ENCODE assay signal across 8 mouse cellular contexts in the genomic region with DNA sequence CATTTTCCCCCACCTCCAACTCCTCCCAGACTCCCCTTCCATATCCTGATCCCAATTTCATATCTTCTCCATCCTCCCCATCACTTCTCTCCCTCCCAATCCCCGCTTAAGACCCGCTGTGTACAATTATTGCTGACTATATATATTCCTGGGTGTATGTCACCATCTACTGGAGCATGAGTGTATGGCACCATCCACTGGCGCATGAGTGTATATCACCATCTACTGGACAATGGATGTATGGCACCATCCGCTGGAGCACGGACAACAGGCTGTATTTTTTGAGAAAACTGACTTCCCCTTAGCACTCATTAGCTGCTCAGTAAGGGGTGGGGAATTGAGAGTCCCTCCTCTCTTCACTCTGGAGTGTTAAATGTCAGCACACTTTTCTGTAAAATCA. TPM values are rescaled to one million over a fixed set of nuclear protein-coding genes. Genes with fewer than 3 reads are reported as not detected.
DNase-seq lines count a peak whose midpoint lies in the region; ATAC-seq and TF ChIP-seq lines count a peak whose summit lies in the region.

No protein-coding gene starts in this region.

- peak; percentile 50; the same call in 1 of the 2 replicates for ATAC-seq in embryonic facial prominence, embryonic 14.5 days (ENCODE audit: low read depth)
- peak; percentile 53; the same call in 1 of the 2 replicates for ATAC-seq in limb, embryonic 14.5 days (ENCODE audit: low FRiP score, low read depth)
- peak; percentile 72 for ATAC-seq in midbrain, postnatal 0 days (ENCODE audit: low FRiP score)

- H3K9me3 ChIP-seq in embryonic facial prominence, embryonic 14.5 days (ENCODE audit: control insufficient read depth, low read length), result no peaks in the 10 kb centered on the region
- no peaks in the 10 kb centered on the region for H3K9me3 ChIP-seq in limb, embryonic 14.5 days (ENCODE audit: control insufficient read depth, low read length)
- no peaks in the 10 kb centered on the region for H3K9me3 ChIP-seq in midbrain, postnatal 0 days (ENCODE audit: low read length)

- H3K27me3 ChIP-seq in embryonic facial prominence, embryonic 14.5 days (replicated peaks; ENCODE audit: control insufficient read depth, insufficient read depth, low read length), result no peaks in the 10 kb centered on the region
- H3K27me3 ChIP-seq in limb, embryonic 14.5 days (ENCODE audit: control insufficient read depth, insufficient read depth, low read length), result no peaks in the 10 kb centered on the region
- no peaks in the 10 kb centered on the region for H3K27me3 ChIP-seq in midbrain, postnatal 0 days (ENCODE audit: insufficient read depth, low read length)

- H3K27ac ChIP-seq in embryonic facial prominence, embryonic 14.5 days (replicated peaks; ENCODE audit: low read depth, low read length), result no peak overlapping the region
- no peak overlapping the region for H3K27ac ChIP-seq in limb, embryonic 14.5 days (replicated peaks; ENCODE audit: low read depth, low read length)
- H3K27ac ChIP-seq in midbrain, postnatal 0 days (ENCODE audit: low read depth, low read length), result no peak overlapping the region

- no peak overlapping the region for H3K4me2 ChIP-seq in embryonic facial prominence, embryonic 14.5 days (ENCODE audit: low read depth, low read length)
- no peak overlapping the region for H3K4me2 ChIP-seq in limb, embryonic 14.5 days (replicated peaks; ENCODE audit: low read depth, low read length, severe bottlenecking)
- no peak overlapping the region for H3K4me2 ChIP-seq in midbrain, postnatal 0 days (ENCODE audit: low read depth, low read length, poor library complexity, severe bottlenecking)

- 4% methylated on average over 5 of the region's 5 CpGs for WGBS in embryonic facial prominence, embryonic 14.5 days
- WGBS in limb, embryonic 14.5 days, result 6% methylated on average over 5 of the region's 5 CpGs
- 6% methylated on average over 5 of the region's 5 CpGs for WGBS in midbrain, postnatal 0 days

- DNase-seq in 416B (ENCODE audit: low read depth), result peak; percentile 89
- peak; percentile 71 for DNase-seq in adrenal gland, postnatal 14 days
- peak; percentile 78 for DNase-seq in embryonic facial prominence, embryonic 14.5 days (ENCODE audit: low spot score)
- peak; percentile 77 for DNase-seq in heart, adult 8-10 months (ENCODE audit: low spot score)
- DNase-seq in kidney, adult 9 months, result peak; percentile 88
- peak; percentile 65 for DNase-seq in limb, embryonic 14.5 days (ENCODE audit: low spot score)
- peak; percentile 81 for DNase-seq in midbrain, postnatal 0 days (ENCODE audit: low spot score)
- DNase-seq in spleen, postnatal 14 days (ENCODE audit: low spot score in 2 of 2), result peak; percentile 15 to 47

- TF ChIP-seq CTCF in midbrain, postnatal 0 days (IDR thresholded peaks at IDR 0.05), result peak; percentile 100

- H3K4me1 ChIP-seq in embryonic facial prominence, embryonic 14.5 days (ENCODE audit: control insufficient read depth, insufficient read depth, low read length), result no peaks in the 10 kb centered on the region
- no peaks in the 10 kb centered on the region for H3K4me1 ChIP-seq in limb, embryonic 14.5 days (ENCODE audit: control insufficient read depth, insufficient read depth, low read length)
- H3K4me1 ChIP-seq in midbrain, postnatal 0 days (ENCODE audit: insufficient read depth, low read length), result no peaks in the 10 kb centered on the region

- H3K9ac ChIP-seq in embryonic facial prominence, embryonic 14.5 days (ENCODE audit: low read depth, low read length), result no peak overlapping the region
- no peak overlapping the region for H3K9ac ChIP-seq in limb, embryonic 14.5 days (ENCODE audit: low read depth, low read length, severe bottlenecking)
- H3K9ac ChIP-seq in midbrain, postnatal 0 days (replicated peaks; ENCODE audit: low read length, poor library complexity, severe bottlenecking), result no peak overlapping the region

- no peak for TF ChIP-seq POLR2A in limb, embryonic 14.5 days (IDR thresholded peaks at IDR 0.05; ENCODE audit: borderline replicate concordance, extremely low read depth, insufficient read depth, insufficient read length)

- no peaks in the 10 kb centered on the region for H3K36me3 ChIP-seq in embryonic facial prominence, embryonic 14.5 days (ENCODE audit: control insufficient read depth, insufficient read depth, low read length)
- no peaks in the 10 kb centered on the region for H3K36me3 ChIP-seq in limb, embryonic 14.5 days (ENCODE audit: control insufficient read depth, insufficient read depth, low read length)
- no peaks in the 10 kb centered on the region for H3K36me3 ChIP-seq in midbrain, postnatal 0 days (ENCODE audit: insufficient read depth, low read length)

- no peak overlapping the region for H3K4me3 ChIP-seq in embryonic facial prominence, embryonic 14.5 days (ENCODE audit: low read depth, low read length)
- H3K4me3 ChIP-seq in limb, embryonic 14.5 days (replicated peaks; ENCODE audit: low read length), result no peak overlapping the region
- H3K4me3 ChIP-seq in midbrain, postnatal 0 days (ENCODE audit: low read depth, low read length), result no peak overlapping the region

RNA-seq across cellular contexts. Expression of a gene that starts 48.0 kb away (rescaled TPM):
- total RNA-seq in adrenal gland, postnatal 14 days (2021), result 11.3 and 15.7 TPM in 2 replicates
- 4.3 and 4.4 TPM in 2 replicates for polyA plus RNA-seq in embryonic facial prominence, embryonic 14.5 days (2014; fragmentation: Nextera tagmentation; extraction: Ambion mirVana)
- 1 to 10 TPM; 5.7 to 9.1 (median 7.9) TPM for total RNA-seq in heart, adult 8-10 months (2022)
- 1.00 and 1.2 TPM in 2 replicates for polyA plus RNA-seq in limb, embryonic 14.5 days (2012; rRNA removed)
- 2.6 and 3.0 TPM in 2 replicates for polyA plus RNA-seq in limb, embryonic 14.5 days (2014; fragmentation: Nextera tagmentation; extraction: Ambion mirVana)
- 2.7 and 3.5 TPM in 2 replicates for total RNA-seq in midbrain, postnatal 0 days (2014; rRNA removed)
- 0.89 and 1.1 TPM in 2 replicates for polyA plus RNA-seq in midbrain, postnatal 0 days (2015; fragmentation: Nextera tagmentation; extraction: Ambion mirVana)

RNA-seq across cellular contexts. Expression of a gene that starts 50.7 kb away (rescaled TPM):
- total RNA-seq in adrenal gland, postnatal 14 days (2021), result 0.30 TPM in 1 of 2 replicates, not detected in the other
- polyA plus RNA-seq in embryonic facial prominence, embryonic 14.5 days (2014; fragmentation: Nextera tagmentation; extraction: Ambion mirVana), result 0.35 and 0.86 TPM in 2 replicates
- under 1 TPM; 0.11 to 0.41 (median 0.25) TPM for total RNA-seq in heart, adult 8-10 months (2022)
- 0.04 and 0.34 TPM in 2 replicates for polyA plus RNA-seq in limb, embryonic 14.5 days (2012; rRNA removed)
- polyA plus RNA-seq in limb, embryonic 14.5 days (2014; fragmentation: Nextera tagmentation; extraction: Ambion mirVana), result 0.10 TPM in 1 of 2 replicates, not detected in the other
- total RNA-seq in midbrain, postnatal 0 days (2014; rRNA removed), result 2.0 and 3.0 TPM in 2 replicates
- polyA plus RNA-seq in midbrain, postnatal 0 days (2015; fragmentation: Nextera tagmentation; extraction: Ambion mirVana), result 1.4 and 1.6 TPM in 2 replicates

RNA-seq across cellular contexts. Expression of a gene that starts 50.8 kb away (rescaled TPM):
- 19.6 and 20.3 TPM in 2 replicates for total RNA-seq in adrenal gland, postnatal 14 days (2021)
- polyA plus RNA-seq in embryonic facial prominence, embryonic 14.5 days (2014; fragmentation: Nextera tagmentation; extraction: Ambion mirVana), result 24.8 and 28.2 TPM in 2 replicates
- 10 to 100 TPM; 12.4 to 17.2 (median 16.0) TPM for total RNA-seq in heart, adult 8-10 months (2022)
- polyA plus RNA-seq in limb, embryonic 14.5 days (2012; rRNA removed), result 14.2 and 15.5 TPM in 2 replicates
- 27.9 and 32.6 TPM in 2 replicates for polyA plus RNA-seq in limb, embryonic 14.5 days (2014; fragmentation: Nextera tagmentation; extraction: Ambion mirVana)
- total RNA-seq in midbrain, postnatal 0 days (2014; rRNA removed), result 36.5 and 40.9 TPM in 2 replicates
- polyA plus RNA-seq in midbrain, postnatal 0 days (2015; fragmentation: Nextera tagmentation; extraction: Ambion mirVana), result 46.4 and 51.8 TPM in 2 replicates

Comparison
In these comparisons a context has a peak if more than half of its experiments do, and no peak if none do; other contexts are left out.
1. DNase-seq: peak in every context shown above with its lines; median percentile 89 in 416B; 88 in kidney, adult 9 months; 81 in midbrain, postnatal 0 days; 78 in embryonic facial prominence, embryonic 14.5 days; 77 in heart, adult 8-10 months; 71 in adrenal gland, postnatal 14 days; 65 in limb, embryonic 14.5 days; 31 in spleen, postnatal 14 days.